Mouse (Mus musculus) lung, postnatal 36 days (tissue): ENCODE data around the gene Agtpbp1.
"Not testable (repeated sequence)": the region's sequence is repeated elsewhere in the genome, so short reads cannot be mapped to it uniquely, and the experiment has no call there.

Experiments used
- DNase-seq: peaks from one replicate; pipeline ENCODE4 v3.0.0; 2022; ENCODE audit warnings: mixed read lengths

Gene Agtpbp1

GRCm38 (mm10) chr13:59584947-59585647, at the start of gene Agtpbp1, which contains the start of gene Naa35:
Gene Agtpbp1 (minus strand): TSS chr13:59585227.
Gene Naa35 (plus strand): TSS chr13:59585259.
- peak; percentile 100 for DNase-seq

- no peak for DNase-seq
These were observed 49.6 kb upstream of the Agtpbp1 start for GRCm38 (mm10) chr13:59634637-59635036.

- DNase-seq, result no peak
These were observed 41.7 kb upstream of the Agtpbp1 start for GRCm38 (mm10) chr13:59626739-59627138.

- DNase-seq, result no peak
These were observed 39.9 kb upstream of the Agtpbp1 start for GRCm38 (mm10) chr13:59624903-59625302.

- no peak for DNase-seq
These were observed 39.4 kb upstream of the Agtpbp1 start for GRCm38 (mm10) chr13:59624389-59624788.

GRCm38 (mm10) chr13:59621643-59622489, 36.8 kb upstream of the Agtpbp1 start:
- no peak for DNase-seq

- DNase-seq, result no peak
These were observed 33.4 kb upstream of the Agtpbp1 start for GRCm38 (mm10) chr13:59618463-59618862.

- DNase-seq, result peak; percentile 4
These were observed 30.5 kb upstream of the Agtpbp1 start for GRCm38 (mm10) chr13:59615554-59615953.

- DNase-seq, result no peak
These were observed 30.1 kb upstream of the Agtpbp1 start for GRCm38 (mm10) chr13:59615152-59615551.

- DNase-seq, result no peak
These were observed 28.8 kb upstream of the Agtpbp1 start for GRCm38 (mm10) chr13:59613868-59614267.

- no peak for DNase-seq
These were observed 25.4 kb upstream of the Agtpbp1 start for GRCm38 (mm10) chr13:59610437-59610836.

- DNase-seq, result no peak
These were observed 24.9 kb upstream of the Agtpbp1 start for GRCm38 (mm10) chr13:59609885-59610284.

GRCm38 (mm10) chr13:59605221-59605922, 20.3 kb upstream of the Agtpbp1 start:
- DNase-seq, result no peak

- no peak for DNase-seq
These were observed 19.5 kb upstream of the Agtpbp1 start for GRCm38 (mm10) chr13:59604511-59604910.

- DNase-seq, result no peak
These were observed 18.1 kb upstream of the Agtpbp1 start for GRCm38 (mm10) chr13:59603096-59603495.

GRCm38 (mm10) chr13:59592630-59593029, 7.6 kb upstream of the Agtpbp1 start:
- no peak for DNase-seq

GRCm38 (mm10) chr13:59592058-59592457, 7.0 kb upstream of the Agtpbp1 start:
- not testable (repeated sequence) for DNase-seq

- DNase-seq, result no peak
These were observed 5.7 kb upstream of the Agtpbp1 start for GRCm38 (mm10) chr13:59590691-59591090.

GRCm38 (mm10) chr13:59589672-59590071, 4.6 kb upstream of the Agtpbp1 start:
- DNase-seq, result no peak

- DNase-seq, result no peak
These were observed 2.2 kb upstream of the Agtpbp1 start for GRCm38 (mm10) chr13:59587201-59587600.

GRCm38 (mm10) chr13:59585648-59586005, 600 bp upstream of the Agtpbp1 start:
- DNase-seq, result no peak

- DNase-seq, result peak; percentile 27
These were observed 546 bp downstream of the Agtpbp1 start for GRCm38 (mm10) chr13:59584481-59584880.

- DNase-seq, result no peak
These were observed 4.1 kb downstream of the Agtpbp1 start for GRCm38 (mm10) chr13:59580954-59581353.
